Mouse (Mus musculus) liver, adult 2 months (tissue): ENCODE results near the gene Pepd. TPM values are rescaled to one million over a fixed set of nuclear protein-coding genes. Genes with fewer than 3 reads are reported as not detected.

Experiments
- DNase-seq: peaks from one replicate; pipeline ENCODE4 v3.0.0-alpha.2; 2011; ENCODE audit warnings: low read depth, low spot score; ENCODE audit errors: extremely low read depth
- H3K27ac ChIP-seq: fragments of 200-500 bp; replicated peaks from 2 replicates; pipeline ENCODE4 v1.5.1; 2012; ENCODE audit warnings: low read depth, mild to moderate bottlenecking, control low read depth, inconsistent platforms, low read length; ENCODE audit not compliant: insufficient read depth
- H3K27me3 ChIP-seq: fragments of 200-500 bp; 2 replicates; pipeline ENCODE4 v1.6.1; 2012; ENCODE audit warnings: mild to moderate bottlenecking, moderate library complexity, low read length, inconsistent platforms; ENCODE audit not compliant: control insufficient read depth, insufficient read depth
- H3K36me3 ChIP-seq: fragments of 200-500 bp; 2 replicates; pipeline ENCODE4 v1.6.1; 2012; ENCODE audit warnings: low read length, inconsistent platforms; ENCODE audit not compliant: control insufficient read depth, insufficient read depth
- H3K4me1 ChIP-seq: fragments of 200-500 bp; 2 replicates; pipeline ENCODE4 v1.6.1; 2011; ENCODE audit warnings: low read length; ENCODE audit not compliant: control insufficient read depth, insufficient read depth
- H3K4me3 ChIP-seq: fragments of 200-500 bp; 2 replicates; pipeline ENCODE4 v1.5.1; 2011; ENCODE audit warnings: low read depth, mild to moderate bottlenecking, control low read depth, low read length, moderate library complexity; ENCODE audit not compliant: insufficient read depth
- H3K79me2 ChIP-seq: fragments of 200-500 bp; 2 replicates; pipeline ENCODE4 v1.6.1; 2012; ENCODE audit warnings: inconsistent platforms, mild to moderate bottlenecking, low read length, moderate library complexity; ENCODE audit not compliant: control insufficient read depth, insufficient read depth
- H3K9ac ChIP-seq: fragments of 200-500 bp; 2 replicates; pipeline ENCODE4 v1.6.1; 2012; ENCODE audit warnings: low read depth, mild to moderate bottlenecking, control low read depth, inconsistent platforms, low read length
- CTCF ChIP-seq: fragments of 200-500 bp; IDR thresholded peaks from 2 replicates; pipeline ENCODE4 v1.5.1; 2011; ENCODE audit warnings: low read depth, low read length, control low read depth
- POLR2A ChIP-seq: fragments of 200-500 bp; IDR thresholded peaks from 2 replicates; pipeline ENCODE4 v1.6.1; 2011; ENCODE audit warnings: low read length, control low read depth; ENCODE audit not compliant: insufficient read depth; ENCODE audit errors: extremely low read depth
- WGBS: fragments of 180-500 bp; shearing (Covaris S2); methylation state at CpG from one replicate; pipeline ENCODE4 v1.1.7; 2018; 5-methylcytosine and 5-hydroxymethylcytosine counted together
- polyA plus RNA-seq: library from polyadenylated mRNA; depleted of rRNA; stranded (reverse); fragments of >200 nt; gene quantifications from 2 replicates; pipeline ENCODE4 v1.2.3, GENCODE M21; 2012
- total RNA-seq: library from RNA; depleted of rRNA; stranded (reverse); fragments of >200 nt; gene quantifications from 2 replicates; pipeline ENCODE4 v1.2.3, GENCODE M21; 2014

The Pepd gene
- total and polyA plus RNA-seq, 2 experiments, result 71.9 to 76.2 TPM

DNA sequence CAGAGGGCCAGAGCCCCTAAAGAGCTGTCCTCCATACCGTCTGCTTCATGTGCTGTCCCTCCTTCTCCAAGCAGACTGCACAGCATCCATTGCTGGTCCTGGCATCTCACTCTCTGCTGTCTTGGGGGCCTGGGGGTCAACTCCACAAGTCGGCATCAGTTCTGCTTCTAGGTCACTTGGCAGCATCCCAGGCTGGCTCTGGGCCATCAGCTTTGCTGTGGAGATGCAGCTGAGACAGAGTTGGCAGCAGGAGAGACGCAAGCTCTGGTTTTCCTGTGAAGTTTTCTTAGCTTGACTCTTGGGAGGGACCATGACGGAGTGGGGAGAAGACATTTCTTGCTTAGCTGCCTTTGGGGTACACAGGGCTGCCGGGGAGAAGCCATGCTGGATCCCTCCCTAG is 13.0 kb downstream of the Pepd start:
- Histone ChIP-seq H3K36me3 (peaks cover 4% of the 10 kb centered on the region), H3K4me1 (no peaks in the 10 kb centered on the region), H3K4me3 (no peak overlapping the region), H3K9ac (no peak overlapping the region), H3K27ac (no peak overlapping the region), H3K27me3 (no peaks in the 10 kb centered on the region), H3K79me2 (peaks cover 3% of the 10 kb centered on the region; the same call in 1 of the 2 replicates)
- TF ChIP-seq CTCF (no peak), POLR2A (no peak)
- 64% methylated on average over 5 of the region's 5 CpGs for WGBS
- peak; percentile 14 for DNase-seq

DNA sequence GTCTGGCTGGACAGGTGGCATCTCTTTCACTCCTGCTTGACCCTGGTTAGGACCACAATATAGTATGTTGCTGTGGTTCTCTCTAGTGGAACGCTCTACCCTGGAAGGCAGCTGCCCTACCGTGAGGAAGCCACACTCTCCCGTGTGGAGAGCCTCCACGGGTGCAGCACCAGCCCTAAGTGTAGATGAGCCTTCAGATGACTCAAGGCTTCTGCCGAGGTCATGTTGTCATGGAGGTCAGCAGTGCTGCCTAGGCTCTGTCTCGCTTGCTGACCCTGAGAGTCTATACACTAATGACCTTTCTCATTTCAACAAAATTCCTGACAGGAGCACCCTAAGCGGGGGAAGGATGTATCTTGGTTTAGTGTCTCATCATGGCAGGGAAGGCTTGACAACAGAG is 13.8 kb downstream of the Pepd start:
- no peak overlapping the region for H3K4me3 ChIP-seq
- no peak for TF ChIP-seq POLR2A
- no peak for TF ChIP-seq CTCF
- no peak overlapping the region for H3K27ac ChIP-seq
- 90% methylated on average over 7 of the region's 7 CpGs for WGBS
- H3K79me2 ChIP-seq, result no peaks in the 10 kb centered on the region; the same call in 1 of the 2 replicates
- peaks cover 4% of the 10 kb centered on the region for H3K36me3 ChIP-seq
- no peak for DNase-seq
- no peak overlapping the region for H3K9ac ChIP-seq
- no peaks in the 10 kb centered on the region for H3K27me3 ChIP-seq
- no peaks in the 10 kb centered on the region for H3K4me1 ChIP-seq

DNA sequence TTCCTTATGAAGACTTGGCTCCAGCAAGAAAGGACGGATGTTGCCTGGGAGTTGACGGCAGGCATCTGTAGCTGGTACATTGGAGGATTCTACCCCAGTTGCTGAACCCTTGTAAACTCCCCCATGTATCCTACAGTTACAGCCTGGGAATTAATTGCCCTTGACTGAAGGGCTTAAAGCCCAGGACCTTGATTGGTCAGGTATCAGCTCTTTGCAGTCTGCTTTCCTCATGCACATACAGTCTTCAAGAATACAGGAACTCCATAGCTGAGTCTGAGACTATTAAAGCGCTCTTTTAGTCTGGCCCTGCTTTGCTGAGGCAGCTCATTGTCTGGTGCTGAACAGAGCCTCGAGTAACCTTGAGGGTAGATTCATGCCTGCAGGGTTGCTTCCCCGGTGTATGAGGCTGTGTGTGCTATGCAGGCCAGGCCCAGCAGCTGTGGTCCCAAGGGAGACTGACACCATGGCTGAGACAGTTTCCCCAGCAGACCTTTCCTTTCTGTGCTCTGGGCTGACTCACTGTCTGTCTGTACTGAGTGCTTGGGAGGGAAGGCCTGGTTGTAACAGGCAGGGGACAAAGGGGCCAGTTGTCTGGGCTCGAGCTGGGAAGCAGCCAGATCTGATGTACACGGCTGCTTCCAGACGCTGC is 17.6 kb downstream of the Pepd start:
- Histone ChIP-seq H3K36me3 (peaks cover 4% of the 10 kb centered on the region), H3K79me2 (no peaks in the 10 kb centered on the region), H3K27me3 (no peaks in the 10 kb centered on the region), H3K4me3 (no peak overlapping the region), H3K9ac (no peak overlapping the region), H3K4me1 (no peaks in the 10 kb centered on the region), H3K27ac (no peak overlapping the region)
- no peak for DNase-seq
- 71% methylated on average over 8 of the region's 8 CpGs for WGBS
- no peak for TF ChIP-seq POLR2A
- no peak for TF ChIP-seq CTCF

DNA sequence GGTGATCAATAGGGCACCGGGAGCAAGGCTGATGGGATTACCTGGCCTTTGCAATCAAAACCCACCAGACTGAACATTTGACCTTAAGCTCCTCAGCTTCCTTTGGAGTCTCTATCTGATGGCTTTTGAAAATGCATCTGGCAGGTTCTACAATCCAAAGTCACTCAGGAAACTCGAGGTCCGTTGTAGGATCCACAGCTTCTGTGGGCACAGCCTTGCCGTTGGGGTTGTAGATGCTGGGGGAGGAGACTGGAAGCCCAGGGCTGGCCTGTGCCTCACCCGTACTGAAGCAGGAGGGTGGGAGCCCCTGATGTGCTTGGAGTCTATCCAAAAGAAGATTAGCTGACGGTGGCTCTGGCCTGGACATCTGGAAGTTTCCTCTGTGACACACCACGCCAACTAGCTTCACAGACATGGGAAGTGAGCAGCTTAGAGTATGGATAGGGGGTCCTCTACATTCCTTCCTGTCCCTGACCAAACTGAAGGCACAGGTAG is 18.1 kb downstream of the Pepd start:
- no peak for DNase-seq
- 67% methylated on average over 7 of the region's 7 CpGs for WGBS

DNA sequence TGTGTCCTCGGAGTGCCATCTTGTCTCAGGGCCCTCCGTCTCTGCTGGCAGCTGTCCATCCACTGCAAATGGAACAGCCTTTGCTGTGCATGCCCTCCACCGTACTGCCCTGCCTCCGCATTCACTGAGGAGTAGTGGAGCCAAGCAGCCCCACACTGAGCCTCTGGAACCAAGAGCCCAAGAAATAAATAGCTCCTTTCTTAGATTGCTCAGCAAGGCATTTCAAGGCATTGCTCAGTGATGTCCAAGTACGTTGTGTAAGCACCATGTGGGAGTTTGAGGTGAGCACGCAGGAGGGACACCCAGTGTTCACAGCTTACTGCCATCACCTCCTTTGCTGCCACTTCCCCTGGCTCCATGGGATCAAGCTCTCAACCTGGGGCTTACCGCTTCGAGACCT is 20.5 kb downstream of the Pepd start:
- no peaks in the 10 kb centered on the region for H3K27me3 ChIP-seq
- TF ChIP-seq POLR2A, result no peak
- no peak for TF ChIP-seq CTCF
- no peaks in the 10 kb centered on the region for H3K4me1 ChIP-seq
- no peak overlapping the region for H3K4me3 ChIP-seq
- no peaks in the 10 kb centered on the region for H3K79me2 ChIP-seq
- peaks cover 13% of the 10 kb centered on the region; the same call in 1 of the 2 replicates for H3K36me3 ChIP-seq
- no peak overlapping the region for H3K27ac ChIP-seq
- WGBS, result 96% methylated on average over 8 of the region's 8 CpGs
- H3K9ac ChIP-seq, result no peak overlapping the region
- no peak for DNase-seq

More for the DNA sequence above, 18.1 kb downstream of the Pepd start:
- Histone ChIP-seq H3K27me3 (no peaks in the 10 kb centered on the region), H3K4me1 (no peaks in the 10 kb centered on the region), H3K4me3 (no peak overlapping the region), H3K27ac (no peak overlapping the region), H3K36me3 (peaks cover 4% of the 10 kb centered on the region), H3K79me2 (no peaks in the 10 kb centered on the region), H3K9ac (no peak overlapping the region)
- no peak for TF ChIP-seq CTCF
- no peak for TF ChIP-seq POLR2A

DNA sequence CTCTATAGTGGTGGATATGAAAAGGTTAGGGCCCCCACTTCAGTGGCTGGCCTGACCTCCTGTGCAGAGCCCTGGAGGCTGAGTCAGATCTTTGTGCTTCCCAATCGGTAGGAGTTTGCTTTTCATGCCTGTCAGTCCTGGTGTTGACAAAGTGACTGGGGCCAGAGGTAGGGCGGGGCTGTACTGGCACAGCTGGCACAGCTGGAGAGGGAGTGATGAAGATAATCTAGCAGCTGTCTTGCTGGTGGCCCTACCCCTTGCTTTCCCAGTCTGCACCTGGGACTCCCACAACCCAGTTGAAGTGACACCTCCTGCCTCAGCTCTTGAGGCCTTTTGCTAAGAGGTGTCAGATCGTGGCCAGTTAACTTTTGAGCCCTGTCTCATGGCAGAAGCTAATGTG is 21.0 kb downstream of the Pepd start:
- 69% methylated on average over 3 of the region's 3 CpGs for WGBS
- DNase-seq, result no peak
- no peak for TF ChIP-seq POLR2A
- no peak for TF ChIP-seq CTCF
- H3K4me1 ChIP-seq, result no peaks in the 10 kb centered on the region
- no peaks in the 10 kb centered on the region for H3K27me3 ChIP-seq
- H3K27ac ChIP-seq, result no peak overlapping the region
- H3K79me2 ChIP-seq, result no peaks in the 10 kb centered on the region
- no peak overlapping the region for H3K4me3 ChIP-seq
- H3K9ac ChIP-seq, result no peak overlapping the region
- H3K36me3 ChIP-seq, result peaks cover 13% of the 10 kb centered on the region; the same call in 1 of the 2 replicates
